Mouse (Mus musculus): ENCODE results near the gene Fbxo2. TPM values are rescaled to one million over a fixed set of nuclear protein-coding genes. Genes with fewer than 3 reads are reported as not detected.
"Not testable (repeated sequence)": the region's sequence is repeated elsewhere in the genome, so short reads cannot be mapped to it uniquely, and the experiment has no call there.

Fbxo2 gene
- polyA plus RNA-seq, 1 experiment from 2014 or later: 1.1 TPM

- no peak overlapping the region for H3K4me3 ChIP-seq (ENCODE audit: low read depth, low read length)
- no peak for ATAC-seq (ENCODE audit: insufficient read depth)
- peaks cover 66% of the 10 kb centered on the region for H3K27me3 ChIP-seq (ENCODE audit: insufficient read depth, low read length)
- no peak for DNase-seq
- no peak overlapping the region for H3K27ac ChIP-seq (ENCODE audit: low read depth)
- WGBS: 2% methylated on average over 30 of the region's 30 CpGs
- TF ChIP-seq CTCF (IDR thresholded peaks at IDR 0.05; ENCODE audit: low read depth): no peak
- no peaks in the 10 kb centered on the region for H3K36me3 ChIP-seq (ENCODE audit: insufficient read depth)
- H3K4me2 ChIP-seq: no peak overlapping the region
- H3K9me3 ChIP-seq (ENCODE audit: low read depth, low read length): no peaks in the 10 kb centered on the region
- no peak overlapping the region for H3K9ac ChIP-seq
- H3K4me1 ChIP-seq (ENCODE audit: insufficient read depth): no peaks in the 10 kb centered on the region
Observed at GRCm38 (mm10) chr4:148173811-148174494, 13.5 kb downstream of the Fbxo2 start.

GRCm38 (mm10) chr4:148174495-148174862 lies 14.1 kb downstream of the Fbxo2 start:
- peaks cover 64% of the 10 kb centered on the region for H3K27me3 ChIP-seq (ENCODE audit: insufficient read depth, low read length)
- WGBS: 12% methylated on average over 12 of the region's 12 CpGs
- no peak overlapping the region for H3K27ac ChIP-seq (ENCODE audit: low read depth)
- no peaks in the 10 kb centered on the region for H3K9me3 ChIP-seq (ENCODE audit: low read depth, low read length)
- DNase-seq: no peak
- ATAC-seq (ENCODE audit: insufficient read depth): no peak
- no peaks in the 10 kb centered on the region for H3K36me3 ChIP-seq (ENCODE audit: insufficient read depth)
- H3K4me2 ChIP-seq: no peak overlapping the region
- H3K9ac ChIP-seq: no peak overlapping the region
- H3K4me1 ChIP-seq (ENCODE audit: insufficient read depth): no peaks in the 10 kb centered on the region
- no peak overlapping the region for H3K4me3 ChIP-seq (ENCODE audit: low read depth, low read length)
- no peak for TF ChIP-seq CTCF (IDR thresholded peaks at IDR 0.05; ENCODE audit: low read depth)

- H3K9me3 ChIP-seq (ENCODE audit: low read depth, low read length); ATAC-seq (ENCODE audit: insufficient read depth); H3K4me2 ChIP-seq; H3K4me3 ChIP-seq (ENCODE audit: low read depth, low read length); H3K27ac ChIP-seq (ENCODE audit: low read depth); H3K9ac ChIP-seq; H3K4me1 ChIP-seq (ENCODE audit: insufficient read depth); H3K36me3 ChIP-seq (ENCODE audit: insufficient read depth); DNase-seq: not testable (repeated sequence)
- peaks cover 51% of the 10 kb centered on the region for H3K27me3 ChIP-seq (ENCODE audit: insufficient read depth, low read length)
- 61% methylated on average over 5 of the region's 6 CpGs for WGBS
Observed at GRCm38 (mm10) chr4:148176603-148177002, 16.2 kb downstream of the Fbxo2 start.

- Histone ChIP-seq H3K36me3 (ENCODE audit: insufficient read depth) (no peaks in the 10 kb centered on the region), H3K4me3 (ENCODE audit: low read depth, low read length) (no peak overlapping the region), H3K27me3 (ENCODE audit: insufficient read depth, low read length) (peaks cover 40% of the 10 kb centered on the region), H3K27ac (ENCODE audit: low read depth) (no peak overlapping the region), H3K9me3 (ENCODE audit: low read depth, low read length) (no peaks in the 10 kb centered on the region), H3K4me2 (no peak overlapping the region), H3K9ac (no peak overlapping the region), H3K4me1 (ENCODE audit: insufficient read depth) (no peaks in the 10 kb centered on the region)
- DNase-seq (no peak), ATAC-seq (ENCODE audit: insufficient read depth) (no peak)
- TF ChIP-seq CTCF (IDR thresholded peaks at IDR 0.05; ENCODE audit: low read depth): no peak
Observed at GRCm38 (mm10) chr4:148177716-148178115, 17.3 kb downstream of the Fbxo2 start.

- no peak for DNase-seq
- H3K36me3 ChIP-seq (ENCODE audit: insufficient read depth): no peaks in the 10 kb centered on the region
- no peak overlapping the region for H3K4me2 ChIP-seq
- no peaks in the 10 kb centered on the region for H3K9me3 ChIP-seq (ENCODE audit: low read depth, low read length)
- no peak for ATAC-seq (ENCODE audit: insufficient read depth)
- H3K27me3 ChIP-seq (ENCODE audit: insufficient read depth, low read length): peaks cover 4% of the 10 kb centered on the region; the same call in 1 of the 2 replicates
- no peaks in the 10 kb centered on the region for H3K4me1 ChIP-seq (ENCODE audit: insufficient read depth)
- H3K9ac ChIP-seq: no peak overlapping the region
- TF ChIP-seq CTCF (IDR thresholded peaks at IDR 0.05; ENCODE audit: low read depth): no peak
- 84% methylated on average over 12 of the region's 12 CpGs for WGBS
- H3K4me3 ChIP-seq (ENCODE audit: low read depth, low read length): no peak overlapping the region
- H3K27ac ChIP-seq (ENCODE audit: low read depth): no peak overlapping the region
Observed at GRCm38 (mm10) chr4:148181483-148181882, 21.1 kb downstream of the Fbxo2 start.

- Histone ChIP-seq H3K4me3 (ENCODE audit: low read depth, low read length) (no peak overlapping the region), H3K27me3 (ENCODE audit: insufficient read depth, low read length) (0 out of 2 replicates have a peak, but pooled peaks cover under 1% of the 10 kb centered on the region), H3K9me3 (ENCODE audit: low read depth, low read length) (no peaks in the 10 kb centered on the region), H3K4me1 (ENCODE audit: insufficient read depth) (no peaks in the 10 kb centered on the region), H3K27ac (ENCODE audit: low read depth) (no peak overlapping the region), H3K9ac (no peak overlapping the region), H3K4me2 (no peak overlapping the region), H3K36me3 (ENCODE audit: insufficient read depth) (no peaks in the 10 kb centered on the region)
- no peak for ATAC-seq (ENCODE audit: insufficient read depth)
- no peak for DNase-seq
- 36% methylated on average over 8 of the region's 8 CpGs for WGBS
- no peak for TF ChIP-seq CTCF (IDR thresholded peaks at IDR 0.05; ENCODE audit: low read depth)
Observed at GRCm38 (mm10) chr4:148182363-148182762, 21.9 kb downstream of the Fbxo2 start.

GRCm38 (mm10) chr4:148184564-148184963 lies 24.1 kb downstream of the Fbxo2 start:
- TF ChIP-seq CTCF (IDR thresholded peaks at IDR 0.05; ENCODE audit: low read depth): no peak
- Histone ChIP-seq H3K9ac (no peak overlapping the region), H3K4me2 (no peak overlapping the region), H3K27ac (ENCODE audit: low read depth) (no peak overlapping the region), H3K9me3 (ENCODE audit: low read depth, low read length) (no peaks in the 10 kb centered on the region), H3K4me1 (ENCODE audit: insufficient read depth) (no peaks in the 10 kb centered on the region), H3K36me3 (ENCODE audit: insufficient read depth) (no peaks in the 10 kb centered on the region), H3K4me3 (ENCODE audit: low read depth, low read length) (no peak overlapping the region), H3K27me3 (ENCODE audit: insufficient read depth, low read length) (no peaks in the 10 kb centered on the region)
- ATAC-seq (ENCODE audit: insufficient read depth): no peak
- WGBS: 72% methylated on average over 9 of the region's 9 CpGs
- DNase-seq: no peak

Measured in lung, embryonic 14.5 days (tissue).